Mouse (Mus musculus) C2C12 (cell line): ENCODE measurements around the gene Nop14.

Source experiments
- CTCF ChIP-seq: IDR thresholded peaks from one replicate; pipeline ENCODE4 v1.5.1; 2011; ENCODE audit not compliant: control insufficient read depth, insufficient read depth, insufficient read length
- MAX ChIP-seq: IDR thresholded peaks from one replicate; pipeline ENCODE4 v1.6.1; 2011; ENCODE audit warnings: mild to moderate bottlenecking, control low read depth
- USF1 ChIP-seq: IDR thresholded peaks from one replicate; pipeline ENCODE4 v1.6.1; 2011; ENCODE audit warnings: low read depth, mild to moderate bottlenecking, control low read depth, moderate library complexity

GRCm38 (mm10) chr5:34590702-34591101, 69.2 kb downstream of the Nop14 start:
- TF ChIP-seq CTCF (no peak), MAX (no peak), USF1 (no peak)
